Mouse (Mus musculus): ENCODE measurements around the gene Lta. TPM values are rescaled to one million over a fixed set of nuclear protein-coding genes. Genes with fewer than 3 reads are reported as not detected.

The Lta gene
- total RNA-seq, 1 experiment from 2014 or later: not detected

DNA sequence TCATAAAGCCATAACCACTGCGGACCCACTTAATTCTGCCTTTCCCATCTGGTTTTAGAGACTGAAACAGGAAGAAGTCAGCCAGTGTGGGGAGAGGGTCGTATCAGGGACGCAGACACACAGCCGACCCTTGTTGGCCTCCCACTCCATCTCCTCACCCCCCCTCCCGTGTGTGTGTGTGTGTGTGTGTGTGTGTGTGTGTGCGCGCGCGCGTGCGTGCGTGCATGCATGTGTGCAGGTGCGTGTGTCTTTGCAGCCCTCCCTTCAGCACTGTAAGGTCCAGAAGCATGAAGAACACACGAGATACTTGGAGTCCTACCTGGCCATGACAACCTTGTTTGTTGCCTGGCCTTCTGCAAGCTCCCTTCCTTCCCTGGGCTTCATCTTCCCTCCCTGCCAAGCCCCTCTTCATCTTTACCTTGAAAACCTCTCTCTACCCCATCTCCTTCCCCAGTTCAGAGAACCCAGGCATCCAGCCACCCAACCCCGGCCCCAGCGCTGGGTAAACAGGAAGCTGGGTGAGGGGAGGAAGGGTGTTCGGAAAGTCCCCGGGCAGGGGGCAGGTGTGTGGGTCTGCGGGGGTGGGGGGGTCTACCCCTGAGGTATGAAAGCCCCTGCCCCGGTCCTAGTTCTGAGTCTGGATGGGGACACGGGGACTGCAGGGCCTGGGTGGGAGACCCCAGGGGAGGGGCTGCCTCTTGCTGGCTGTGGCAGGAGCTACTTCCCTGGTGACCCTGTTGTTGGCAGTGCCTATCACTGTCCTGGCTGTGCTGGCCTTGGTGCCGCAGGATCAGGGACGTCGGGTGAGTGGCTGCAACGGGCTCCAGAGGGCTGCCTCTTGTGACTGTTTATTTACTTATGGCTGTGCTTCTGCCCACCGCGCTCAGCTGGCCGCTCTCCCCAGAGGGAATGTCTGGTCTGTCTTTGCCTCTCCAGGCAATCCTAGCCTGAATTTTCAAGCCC lies 11.0 kb downstream of the Lta start, which contains the start of gene Ltb:
TSS of gene Ltb (plus strand) at position 559 of the 963 bp plus-strand sequence.
- no peak for ATAC-seq (replicated peaks; ENCODE audit: insufficient number of reproducible peaks, low FRiP score, low TSS enrichment, poor library complexity, severe bottlenecking)

DNA sequence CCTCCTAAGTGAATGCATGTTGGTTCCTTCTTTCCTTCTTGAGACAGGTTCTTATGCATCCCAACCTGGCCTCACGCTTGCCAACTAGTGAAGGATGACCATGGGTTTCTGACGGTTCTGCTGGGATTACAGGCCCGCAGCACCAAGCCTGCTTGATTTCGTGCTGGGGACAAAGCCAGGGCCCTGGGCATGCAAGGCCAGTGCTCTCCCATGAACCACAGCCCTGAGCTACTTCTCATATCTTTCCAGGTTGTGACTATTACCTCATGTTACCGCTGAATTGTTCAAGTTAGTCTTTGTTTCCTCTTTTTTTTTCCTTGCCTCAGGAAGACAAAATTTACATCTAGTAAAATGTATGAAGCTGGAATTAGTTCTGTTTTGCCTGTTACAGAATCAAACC lies 12.2 kb downstream of the Lta start:
- peak; percentile 40 for ATAC-seq (replicated peaks; ENCODE audit: insufficient number of reproducible peaks, low FRiP score, low TSS enrichment, poor library complexity, severe bottlenecking)

DNA sequence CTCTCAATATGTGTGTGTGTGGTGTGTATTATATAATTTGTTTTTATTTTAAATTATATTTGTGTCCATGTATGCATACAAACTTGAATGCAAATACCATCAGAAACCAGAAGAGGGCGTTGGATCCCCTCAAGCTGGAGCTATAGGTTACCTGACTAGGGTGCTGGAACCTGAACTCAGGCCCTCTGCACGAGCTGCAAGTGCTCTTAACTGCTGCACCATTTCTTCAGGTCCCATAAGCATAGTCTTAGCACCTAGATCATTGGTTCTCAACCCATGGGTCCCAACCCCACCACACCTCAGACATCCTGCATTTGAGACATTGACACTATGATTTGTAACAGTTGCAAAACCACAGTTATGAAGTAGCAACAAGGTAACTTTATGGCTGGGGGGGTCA lies 13.4 kb downstream of the Lta start:
- no peak for ATAC-seq (replicated peaks; ENCODE audit: insufficient number of reproducible peaks, low FRiP score, low TSS enrichment, poor library complexity, severe bottlenecking)

DNA sequence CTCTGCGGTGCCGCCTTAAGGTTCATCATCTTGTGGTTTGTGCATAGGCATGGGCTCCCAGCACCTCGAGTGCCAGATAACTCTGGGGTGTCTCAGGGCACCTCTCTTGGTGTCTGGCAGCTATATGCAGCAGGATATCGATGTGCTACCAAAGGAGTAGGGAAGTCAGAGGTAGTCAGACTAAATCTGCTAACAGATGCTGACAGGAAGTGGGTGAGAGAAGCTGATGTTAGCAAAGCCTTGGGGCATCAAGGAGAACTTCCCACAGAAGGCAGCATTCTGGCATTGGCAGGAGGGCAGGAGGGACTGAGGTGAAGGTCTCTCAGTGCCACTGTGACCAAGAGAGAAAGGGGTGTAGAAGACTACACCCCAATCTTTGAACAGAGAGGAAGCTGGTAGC lies 15.1 kb downstream of the Lta start:
- ATAC-seq (replicated peaks; ENCODE audit: insufficient number of reproducible peaks, low FRiP score, low TSS enrichment, poor library complexity, severe bottlenecking): peak; percentile 6; the same call in 1 of the 2 replicates

DNA sequence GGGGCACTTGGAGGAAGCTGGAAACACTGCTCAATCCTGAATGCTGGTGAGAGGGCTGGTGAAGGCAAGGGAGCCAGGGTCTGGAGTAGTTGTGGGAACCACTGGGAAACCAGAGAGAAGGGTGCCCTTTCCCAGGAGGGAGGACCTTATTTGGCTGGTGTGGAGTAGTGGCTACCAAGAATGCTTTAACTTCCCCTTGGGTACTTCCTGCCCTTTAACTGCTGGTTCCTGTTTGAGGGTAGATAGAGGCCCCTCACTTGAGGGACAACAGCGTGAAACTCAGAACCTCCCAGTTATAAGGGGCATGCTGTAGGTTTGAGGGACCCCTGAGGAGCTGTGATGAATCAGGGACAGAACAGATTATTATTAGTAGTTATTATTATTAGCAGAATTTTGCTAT lies 16.0 kb downstream of the Lta start:
- peak; percentile 52 for ATAC-seq (replicated peaks; ENCODE audit: insufficient number of reproducible peaks, low FRiP score, low TSS enrichment, poor library complexity, severe bottlenecking)

DNA sequence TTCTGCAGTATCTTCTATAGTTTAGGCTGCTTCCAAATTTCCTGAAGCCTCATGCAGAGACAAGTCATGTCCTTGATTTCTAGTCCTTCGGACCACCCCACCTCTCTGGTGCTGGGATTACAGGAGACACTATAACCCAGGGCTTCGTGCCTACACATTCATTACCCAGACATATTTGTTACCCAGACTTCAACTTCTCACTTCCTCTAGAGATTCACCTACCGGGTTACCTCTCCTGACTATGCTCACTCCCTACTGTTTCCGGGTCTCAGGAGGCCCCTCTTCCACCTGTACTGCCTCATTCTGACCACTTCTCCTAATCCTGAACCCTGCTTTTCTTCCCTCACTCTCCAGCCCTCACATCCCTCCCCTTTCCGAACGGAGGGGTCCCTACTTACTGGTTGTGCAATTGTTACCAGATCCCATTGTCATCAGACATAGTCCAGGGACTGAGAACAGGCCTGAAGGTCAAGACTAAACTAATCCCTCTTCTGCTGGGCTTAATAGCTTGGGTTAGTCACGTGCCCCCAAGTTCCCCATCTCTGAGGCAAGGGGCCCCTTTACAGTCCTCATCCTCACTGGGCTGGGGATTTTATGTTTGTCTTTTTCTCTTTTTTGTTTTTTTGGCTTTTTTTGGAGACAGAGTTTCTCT lies 17.1 kb downstream of the Lta start, which contains the start of gene Lst1:
TSS of gene Lst1 (minus strand) at position 481 of the 652 bp plus-strand sequence.
- peak; percentile 54 for ATAC-seq (replicated peaks; ENCODE audit: insufficient number of reproducible peaks, low FRiP score, low TSS enrichment, poor library complexity, severe bottlenecking)

DNA sequence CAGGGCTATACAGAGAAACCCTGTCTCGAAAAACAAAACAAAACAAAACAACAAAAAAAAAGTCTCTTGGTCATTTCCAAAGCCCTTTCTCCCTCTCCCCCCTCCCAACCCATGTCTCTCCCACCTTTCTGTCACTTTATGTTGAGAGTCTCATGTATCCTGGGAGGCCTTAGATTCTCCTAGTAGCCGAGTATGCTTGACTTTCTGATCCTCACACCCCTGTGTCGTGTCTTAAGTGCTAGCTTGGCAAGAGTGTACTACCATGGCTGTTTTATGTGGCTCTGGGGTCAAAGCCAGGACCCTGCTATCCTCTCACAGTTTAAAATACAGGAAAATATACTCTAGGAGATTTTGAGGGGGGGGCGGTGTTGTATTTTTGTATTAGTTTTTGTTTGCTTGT lies 17.8 kb downstream of the Lta start:
- no peak for ATAC-seq (replicated peaks; ENCODE audit: insufficient number of reproducible peaks, low FRiP score, low TSS enrichment, poor library complexity, severe bottlenecking)

DNA sequence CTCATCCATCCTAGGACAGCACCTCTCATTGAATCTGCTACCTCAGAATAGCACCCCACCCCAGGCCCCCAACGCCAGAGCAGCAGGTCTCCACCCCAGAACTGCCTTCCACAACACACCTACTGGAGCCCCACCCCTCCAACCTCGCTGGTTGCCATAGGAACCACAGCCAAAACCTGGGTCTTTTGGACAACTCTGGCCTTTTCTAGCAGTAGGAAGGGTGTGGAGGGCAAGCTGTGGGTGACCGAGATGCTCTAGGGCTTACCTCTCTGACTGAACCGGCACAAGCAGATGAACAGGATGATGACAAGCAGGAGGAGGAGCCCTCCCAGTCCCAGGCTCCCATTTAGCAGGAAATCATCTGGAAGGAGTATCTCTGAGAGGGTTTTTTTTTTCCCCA lies 18.5 kb downstream of the Lta start:
- ATAC-seq (replicated peaks; ENCODE audit: insufficient number of reproducible peaks, low FRiP score, low TSS enrichment, poor library complexity, severe bottlenecking): peak; percentile 29; the same call in 1 of the 2 replicates

DNA sequence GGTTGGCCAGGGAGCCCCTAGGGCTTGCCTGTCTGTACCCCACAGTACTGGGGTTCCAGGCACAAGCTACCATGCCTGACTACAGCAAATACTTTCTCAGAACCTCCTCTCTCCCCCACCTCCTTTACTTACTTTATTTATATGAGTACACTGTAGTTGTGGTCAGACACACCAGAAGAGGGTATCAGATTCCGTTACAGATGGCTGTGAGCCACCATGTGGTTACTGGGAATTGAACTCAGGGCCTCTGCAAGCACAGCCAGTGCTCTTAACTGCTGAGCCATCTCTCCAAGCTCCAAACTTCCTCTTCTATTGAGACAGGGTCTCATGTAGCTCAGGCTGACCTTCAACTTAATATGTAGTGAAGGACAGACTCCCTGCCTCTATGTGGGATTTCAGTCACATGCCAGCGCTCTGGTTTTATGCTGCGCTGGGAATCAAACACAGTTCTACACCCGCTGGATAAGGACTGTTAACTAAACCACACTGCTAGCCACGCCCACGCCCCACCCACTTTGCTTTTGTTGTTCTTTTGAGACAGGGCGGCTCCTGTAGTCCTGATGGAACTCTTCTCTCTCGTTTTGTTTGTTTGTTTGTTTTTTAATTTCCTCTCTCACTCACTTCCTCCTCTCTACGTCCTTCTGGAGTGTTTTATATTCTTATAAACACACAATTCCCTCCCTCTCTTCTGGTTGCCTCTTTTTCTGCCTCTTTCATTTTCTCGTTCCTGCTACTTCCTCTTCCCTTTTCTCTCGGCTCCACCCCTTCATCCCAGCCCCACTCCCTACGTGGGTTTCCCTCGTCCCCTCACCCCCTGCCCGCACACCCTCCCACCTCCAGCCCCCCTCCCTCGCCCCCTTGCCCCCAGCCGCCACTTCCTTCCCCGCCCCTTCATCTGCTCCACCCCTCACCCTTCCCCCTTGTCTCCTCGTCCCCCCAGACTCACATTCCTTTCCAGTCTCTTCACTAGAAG lies 19.2 kb downstream of the Lta start:
- peak; percentile 18 for ATAC-seq (replicated peaks; ENCODE audit: insufficient number of reproducible peaks, low FRiP score, low TSS enrichment, poor library complexity, severe bottlenecking)

DNA sequence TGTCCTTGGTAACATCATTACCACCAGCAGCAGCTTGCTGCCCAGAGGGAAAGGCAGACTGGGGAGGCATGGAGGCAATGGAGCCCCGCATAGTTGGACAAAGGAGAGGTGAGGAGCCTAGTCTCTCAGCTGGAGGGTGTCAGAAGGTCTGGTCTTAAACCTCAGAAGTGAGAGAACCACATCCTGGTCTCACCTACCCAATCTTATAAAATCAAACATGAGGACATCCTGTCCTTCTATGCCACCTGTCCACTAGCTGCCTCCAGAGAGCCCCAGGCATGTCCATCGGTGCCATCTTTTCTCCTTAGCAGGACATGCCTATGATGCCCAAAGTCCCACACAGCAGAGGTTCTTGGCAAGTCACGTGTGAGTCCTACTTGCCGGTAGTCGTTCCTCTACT lies 25.1 kb downstream of the Lta start:
- no peak for ATAC-seq (replicated peaks; ENCODE audit: insufficient number of reproducible peaks, low FRiP score, low TSS enrichment, poor library complexity, severe bottlenecking)

DNA sequence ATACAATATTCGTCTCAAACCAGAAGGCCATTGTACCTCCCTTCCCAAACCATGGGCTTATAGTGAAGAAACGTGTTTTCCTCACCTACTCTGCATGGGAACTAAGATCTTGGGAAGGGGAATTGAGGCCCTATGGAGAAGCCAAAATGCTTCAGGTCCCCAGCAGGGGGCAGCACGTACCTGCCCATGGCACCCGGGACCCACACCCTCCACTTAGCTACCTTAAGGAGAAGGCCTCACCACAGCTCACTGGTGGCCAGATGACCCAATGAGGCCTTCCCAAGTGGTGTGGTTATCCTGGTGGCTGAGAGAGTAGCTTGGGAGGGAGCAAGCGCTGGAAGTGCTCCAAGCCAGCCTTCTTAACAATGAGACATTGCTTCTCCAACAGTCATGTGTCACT lies 26.6 kb downstream of the Lta start:
- peak; percentile 87 for ATAC-seq (replicated peaks; ENCODE audit: insufficient number of reproducible peaks, low FRiP score, low TSS enrichment, poor library complexity, severe bottlenecking)

DNA sequence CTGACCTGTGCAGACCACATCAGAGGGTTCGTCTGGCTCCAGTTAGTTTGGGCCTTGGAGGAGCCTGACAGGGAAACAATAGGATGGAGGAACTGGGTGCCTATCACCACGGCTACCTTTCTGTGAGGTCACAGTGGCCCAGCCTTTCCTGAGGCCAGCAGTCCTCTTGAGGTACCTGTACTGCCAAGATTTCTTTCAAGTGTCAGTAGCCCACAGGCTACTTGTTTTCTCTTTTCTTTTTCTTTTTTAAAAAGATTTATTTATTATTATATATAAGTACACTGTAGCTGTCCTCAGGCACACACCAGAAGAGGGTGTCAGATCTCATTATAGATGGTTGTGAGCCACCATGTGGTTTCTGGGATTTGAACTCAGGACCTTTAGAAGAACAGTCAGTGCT lies 29.2 kb downstream of the Lta start, which contains the start of gene Aif1:
TSS of gene Aif1 (minus strand) at position 101 of the 400 bp plus-strand sequence.
- ATAC-seq (replicated peaks; ENCODE audit: insufficient number of reproducible peaks, low FRiP score, low TSS enrichment, poor library complexity, severe bottlenecking): no peak

DNA sequence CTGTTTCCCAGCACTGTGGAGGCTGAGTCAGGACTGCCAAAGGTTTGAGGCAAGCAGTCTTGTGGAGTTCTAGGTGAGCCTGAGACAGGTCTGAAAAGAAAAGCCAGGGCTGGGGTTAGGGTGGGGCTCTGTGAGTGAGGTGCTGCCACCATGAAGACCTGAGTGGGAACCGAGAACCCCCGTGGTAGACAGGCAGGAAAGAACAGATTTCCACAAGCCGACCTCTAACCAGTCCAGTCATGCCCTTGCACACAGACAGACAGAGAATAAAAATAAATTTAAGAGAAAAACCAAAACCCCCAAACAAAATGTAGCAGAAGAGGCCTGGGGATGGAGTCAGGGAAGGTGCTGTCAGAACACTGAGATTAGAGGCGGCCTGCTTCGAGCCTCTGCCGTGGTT lies 29.8 kb downstream of the Lta start:
- no peak for ATAC-seq (replicated peaks; ENCODE audit: insufficient number of reproducible peaks, low FRiP score, low TSS enrichment, poor library complexity, severe bottlenecking)

DNA sequence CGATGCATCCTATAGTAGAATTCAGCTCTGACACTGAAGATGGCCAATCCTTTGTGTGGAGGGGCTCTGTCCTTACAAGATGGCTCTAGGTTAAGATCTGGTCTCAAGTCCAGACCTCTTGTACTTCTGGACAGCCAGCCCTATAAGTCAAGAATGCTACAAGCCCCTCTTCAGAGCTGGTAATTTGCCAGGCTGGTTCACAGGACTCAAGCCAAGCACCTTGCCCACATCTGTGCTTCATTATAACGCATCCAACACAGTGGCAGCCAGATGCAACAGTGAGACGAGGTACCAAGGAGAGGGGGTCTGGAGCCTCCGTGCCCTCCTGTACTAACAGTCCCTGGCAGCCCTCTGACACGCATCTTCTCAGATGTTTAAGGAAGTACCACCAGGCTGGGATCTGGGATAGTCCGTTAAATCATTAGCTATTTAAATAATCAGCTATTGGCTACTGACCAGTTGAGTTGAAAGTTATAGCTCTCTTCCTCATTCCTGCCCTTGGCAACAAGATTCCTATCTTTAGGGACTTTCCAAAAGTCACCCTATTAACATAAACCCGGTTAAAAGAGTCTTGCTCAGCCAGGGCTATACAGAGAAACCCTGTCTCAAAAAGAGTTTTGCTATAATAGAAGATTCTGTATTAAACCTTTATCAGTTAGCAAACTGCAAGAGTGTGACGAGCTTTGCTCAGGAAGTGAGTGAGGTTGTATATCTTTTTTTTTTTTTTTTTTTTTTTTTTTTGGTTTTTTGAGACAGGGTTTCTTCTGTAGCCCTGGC lies 30.8 kb downstream of the Lta start:
- ATAC-seq (replicated peaks; ENCODE audit: insufficient number of reproducible peaks, low FRiP score, low TSS enrichment, poor library complexity, severe bottlenecking): 0 out of 2 replicates have a peak, but pooled peaks have one; percentile 23

DNA sequence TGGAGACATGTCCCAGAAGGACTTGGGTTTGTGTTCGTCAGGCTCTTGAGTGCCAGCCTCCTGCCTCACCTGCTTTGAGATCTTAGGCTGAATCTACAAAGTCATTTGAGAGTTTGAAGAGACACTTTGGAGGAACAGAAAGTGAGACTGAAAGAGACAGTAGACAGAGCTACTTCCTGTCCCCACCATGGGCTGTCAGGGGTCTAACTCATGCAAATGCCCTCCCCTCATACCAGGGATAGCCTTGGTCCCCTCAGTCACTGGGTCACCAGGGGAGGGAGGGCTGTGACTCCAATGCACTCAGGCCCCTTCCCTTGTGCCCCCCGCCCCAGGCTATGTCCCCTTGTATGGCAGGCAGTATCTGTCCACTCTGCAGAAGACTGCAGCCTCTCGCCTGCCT lies 31.8 kb downstream of the Lta start:
- ATAC-seq (replicated peaks; ENCODE audit: insufficient number of reproducible peaks, low FRiP score, low TSS enrichment, poor library complexity, severe bottlenecking): 0 out of 2 replicates have a peak, but pooled peaks have one; percentile 13

DNA sequence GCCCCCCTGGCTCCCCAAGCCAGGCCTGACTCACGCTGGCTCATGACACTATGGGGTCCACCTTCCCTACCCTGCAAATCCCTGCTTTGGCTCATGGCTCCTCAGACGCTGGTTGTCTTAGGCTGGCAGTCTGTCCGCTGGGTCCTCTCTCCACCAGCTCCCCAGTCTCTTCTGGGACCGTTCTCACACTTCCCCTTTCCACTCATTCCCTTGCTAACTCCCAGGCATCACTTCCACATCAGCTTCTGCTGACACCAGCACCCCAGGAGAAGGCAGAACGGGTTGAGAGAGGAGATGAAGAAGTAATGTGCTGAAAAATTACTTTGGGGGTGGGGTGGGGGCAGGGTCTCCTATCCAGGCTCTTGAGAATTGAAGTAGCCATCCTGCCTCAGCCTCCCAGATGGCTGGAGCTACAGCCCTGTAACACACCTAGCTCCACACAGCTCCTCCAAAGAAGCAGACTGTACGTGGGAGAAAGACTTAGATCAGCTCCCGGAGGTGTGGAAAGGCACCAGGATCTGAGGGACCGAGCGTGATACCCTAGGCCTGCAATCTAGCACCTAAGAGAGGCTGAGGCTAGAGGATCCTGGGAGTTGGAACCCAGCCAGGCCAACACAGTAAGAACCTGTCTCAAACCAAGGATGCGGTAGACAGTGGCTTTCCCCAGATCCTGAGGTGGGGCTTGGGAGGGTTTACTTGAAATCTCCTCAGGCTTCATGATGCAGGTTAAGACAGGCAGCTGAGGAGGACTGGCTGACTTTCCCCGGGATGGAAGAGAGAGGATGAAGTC lies 32.5 kb downstream of the Lta start:
- ATAC-seq (replicated peaks; ENCODE audit: insufficient number of reproducible peaks, low FRiP score, low TSS enrichment, poor library complexity, severe bottlenecking): peak; percentile 74

DNA sequence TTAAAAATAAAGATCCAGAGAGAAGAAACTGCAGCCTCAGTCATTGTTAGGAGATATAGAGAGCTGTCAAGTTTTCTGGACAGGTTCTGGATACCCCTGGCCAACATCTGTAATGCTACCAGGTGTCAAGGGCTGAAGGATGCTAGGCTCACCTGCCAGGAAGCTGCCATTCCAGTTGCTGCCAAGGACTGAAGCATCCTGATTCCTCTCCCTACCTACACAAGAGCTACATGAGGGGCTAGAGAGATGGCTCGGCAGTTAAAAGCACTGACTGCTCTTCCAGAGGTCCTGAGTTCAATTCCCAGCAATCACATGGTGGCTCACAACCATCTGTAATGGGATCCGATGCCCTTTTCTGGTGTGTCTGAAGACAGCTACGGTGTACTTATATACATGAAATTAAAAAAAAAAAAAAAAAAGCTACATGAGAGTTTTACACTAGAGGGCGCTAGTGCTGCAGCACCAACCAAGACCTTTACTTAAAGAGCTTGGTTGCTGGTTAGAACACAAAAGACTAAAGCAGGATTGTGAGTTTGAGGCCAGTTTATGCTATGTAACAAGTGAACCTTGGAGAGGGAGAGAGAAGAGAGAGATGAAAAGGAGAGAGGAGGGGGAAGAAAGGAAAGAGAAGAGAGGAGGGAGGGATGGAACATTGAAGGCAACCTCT lies 36.5 kb downstream of the Lta start:
- no peak for ATAC-seq (replicated peaks; ENCODE audit: insufficient number of reproducible peaks, low FRiP score, low TSS enrichment, poor library complexity, severe bottlenecking)

Measured in monocyte, adult 5-6 weeks (primary cell).